Mouse (Mus musculus): ENCODE data around the gene Pcgf2.
"Not testable (repeated sequence)": the region's sequence is repeated elsewhere in the genome, so short reads cannot be mapped to it uniquely, and the experiment has no call there.

GRCm38 (mm10) chr11:97734810-97735209, 34.5 kb upstream of the Pcgf2 start:
- not testable (repeated sequence) for TF ChIP-seq ZNF384 (IDR thresholded peaks at IDR 0.05; ENCODE audit: low read depth, low read length); HCFC1 (IDR thresholded peaks at IDR 0.05; ENCODE audit: borderline replicate concordance, insufficient read depth, low read length); ZC3H11A (IDR thresholded peaks at IDR 0.05; ENCODE audit: borderline replicate concordance, low read depth, low read length)
